Mouse (Mus musculus) liver, embryonic 14.5 days (tissue): ENCODE data around the gene Acsl5. TPM values are rescaled to one million over a fixed set of nuclear protein-coding genes. Genes with fewer than 3 reads are reported as not detected.

Experiments
- ATAC-seq: fragments of 200-750 bp; cut with Nextera tagmentation; 2 replicates; pipeline ENCODE4 v1.8.0; 2017; ENCODE audit warnings: moderate number of reproducible peaks, mild to moderate bottlenecking, moderate library complexity; ENCODE audit not compliant: insufficient read depth
- DNase-seq, 3 experiments: peaks; one replicate each; pipeline ENCODE4 v3.0.0-alpha.2; 2012 to 2013; ENCODE audit warnings: low read depth in 3 of 3, low spot score in 3 of 3
- H3K27ac ChIP-seq: fragments of 300-500 bp; sonication (generic); 2 replicates; pipeline ENCODE4 v1.5.1; 2014; ENCODE audit warnings: moderate library complexity, mild to moderate bottlenecking, control low read depth, inconsistent platforms
- H3K27me3 ChIP-seq: fragments of 300-500 bp; sonication (generic); 2 replicates; pipeline ENCODE4 v1.6.1; 2014; ENCODE audit warnings: mild to moderate bottlenecking, low read length, moderate library complexity; ENCODE audit not compliant: control insufficient read depth, insufficient read depth
- H3K36me3 ChIP-seq: fragments of 300-500 bp; sonication (generic); replicated peaks from 2 replicates; pipeline ENCODE4 v1.6.1; 2014; ENCODE audit warnings: low read depth; ENCODE audit not compliant: control insufficient read depth, insufficient read depth
- H3K4me1 ChIP-seq, 2 experiments: fragments of 200-500 bp in 1 of 2; fragments of 300-500 bp in 1 of 2; sonication (generic) in 1 of 2; replicated peaks; 2 replicates each; pipeline ENCODE4 v1.6.1; 2012 to 2014; ENCODE audit warnings: antibody characterized with exemption in 1 of 2, inconsistent platforms in 1 of 2, low read length in 1 of 2; ENCODE audit not compliant: control insufficient read depth in 2 of 2, insufficient read depth in 2 of 2
- H3K4me2 ChIP-seq: fragments of 300-500 bp; sonication (generic); 2 replicates; pipeline ENCODE4 v1.6.1; 2014; ENCODE audit warnings: low read depth, mild to moderate bottlenecking, control low read depth, moderate library complexity
- H3K4me3 ChIP-seq, 2 experiments: fragments of 200-500 bp in 1 of 2; fragments of 300-500 bp in 1 of 2; sonication (generic) in 1 of 2; 2 replicates each; pipeline ENCODE4 v1.5.1; 2012 to 2014; ENCODE audit warnings: low read depth in 2 of 2, low read length in 2 of 2, mild to moderate bottlenecking in 2 of 2, control low read depth in 1 of 2, inconsistent platforms in 1 of 2, moderate library complexity in 1 of 2; ENCODE audit not compliant: insufficient read depth in 1 of 2
- H3K9ac ChIP-seq: fragments of 300-500 bp; sonication (generic); replicated peaks from 2 replicates; pipeline ENCODE4 v1.6.1; 2014; ENCODE audit warnings: mild to moderate bottlenecking, control low read depth, moderate library complexity
- H3K9me3 ChIP-seq: fragments of 300-500 bp; sonication (generic); 2 replicates; pipeline ENCODE4 v1.6.1; 2016; ENCODE audit warnings: low read length, mixed read lengths; ENCODE audit not compliant: control insufficient read depth
- CTCF ChIP-seq: IDR thresholded peaks from 2 replicates; pipeline ENCODE4 v1.5.1; 2016; ENCODE audit warnings: antibody characterized with exemption, low read depth, control low read depth
- EP300 ChIP-seq: IDR thresholded peaks from 2 replicates; pipeline ENCODE4 v1.6.1; 2016; ENCODE audit warnings: antibody characterized with exemption, low read depth
- WGBS: fragments of 180-500 bp; shearing (Covaris S2); extraction: QIAGEN DNeasy Blood & Tissue Kit; methylation state at CpG from one replicate; pipeline ENCODE4 v1.1.7; 2014; ENCODE audit not compliant: insufficient replicate concordance; 5-methylcytosine and 5-hydroxymethylcytosine counted together
- polyA plus RNA-seq, 2 experiments: library from polyadenylated mRNA; depleted of rRNA in 1 of 2; stranded (reverse) in 1 of 2; unstranded in 1 of 2; fragments of >200 nt; fragmentation: Nextera tagmentation in 1 of 2; extraction: Ambion mirVana in 1 of 2; gene quantifications; 2 replicates each; pipeline versions ENCODE4 v1.2.1 to v1.2.3; 2012 to 2014

Gene Acsl5
- polyA plus RNA-seq, 2 experiments = 50.3 to 117 TPM

- no peak for TF ChIP-seq EP300
- TF ChIP-seq CTCF = no peak
- no peak for ATAC-seq
- 87% methylated on average over 9 of the region's 9 CpGs for WGBS
Observed at GRCm38 (mm10) chr19:55222268-55222667, 29.5 kb upstream of the Acsl5 start.

GRCm38 (mm10) chr19:55226621-55227020, 25.1 kb upstream of the Acsl5 start:
- H3K4me2 ChIP-seq = no peak overlapping the region
- H3K4me3 ChIP-seq = no peak overlapping the region
- H3K9ac ChIP-seq = no peak overlapping the region
- no peaks in the 10 kb centered on the region for H3K36me3 ChIP-seq
- 73% methylated on average over 5 of the region's 5 CpGs for WGBS
- TF ChIP-seq EP300 = no peak
- TF ChIP-seq CTCF = no peak
- H3K27me3 ChIP-seq = no peaks in the 10 kb centered on the region
- ATAC-seq (no peak), DNase-seq (no peak)
- H3K9me3 ChIP-seq = no peaks in the 10 kb centered on the region
- H3K27ac ChIP-seq = no peak overlapping the region
- 0 out of 4 replicates have a peak, but pooled peaks cover 0 to 2% of the 10 kb centered on the region in 2 experiments for H3K4me1 ChIP-seq

More at GRCm38 (mm10) chr19:55222268-55222667, 29.5 kb upstream of the Acsl5 start:
- DNase-seq = no peak
- H3K9me3 ChIP-seq = no peaks in the 10 kb centered on the region
- H3K4me1 ChIP-seq = peaks cover 17 to 27% of the 10 kb centered on the region in 2 experiments
- no peak overlapping the region for H3K27ac ChIP-seq
- no peaks in the 10 kb centered on the region for H3K27me3 ChIP-seq
- no peak overlapping the region for H3K9ac ChIP-seq
- no peak overlapping the region for H3K4me3 ChIP-seq
- H3K36me3 ChIP-seq = no peaks in the 10 kb centered on the region
- H3K4me2 ChIP-seq = no peak overlapping the region

- Histone ChIP-seq H3K4me3 (no peak overlapping the region), H3K36me3 (no peaks in the 10 kb centered on the region), H3K9ac (no peak overlapping the region), H3K27me3 (no peaks in the 10 kb centered on the region), H3K9me3 (no peaks in the 10 kb centered on the region), H3K4me2 (no peak overlapping the region), H3K27ac (no peak overlapping the region), H3K4me1 (0 out of 4 replicates have a peak, but pooled peaks cover 0 to 3% of the 10 kb centered on the region in 2 experiments)
- ATAC-seq (no peak), DNase-seq (no peak)
- WGBS = 58% methylated on average over 7 of the region's 7 CpGs
- TF ChIP-seq EP300 (no peak), CTCF (peak; percentile 52)
Observed at GRCm38 (mm10) chr19:55227135-55227534, 24.6 kb upstream of the Acsl5 start.

GRCm38 (mm10) chr19:55231081-55231480, 20.7 kb upstream of the Acsl5 start:
- H3K9ac ChIP-seq = no peak overlapping the region
- DNase-seq (no peak), ATAC-seq (no peak)
- H3K4me3 ChIP-seq = no peak overlapping the region
- TF ChIP-seq CTCF (no peak), EP300 (no peak)
- H3K4me1 ChIP-seq = peaks cover 0 to 15% of the 10 kb centered on the region in 2 experiments; a peak in 3 of 4 replicates
- H3K27ac ChIP-seq = no peak overlapping the region
- H3K9me3 ChIP-seq = no peaks in the 10 kb centered on the region
- WGBS = 67% methylated on average over 10 of the region's 10 CpGs
- H3K27me3 ChIP-seq = no peaks in the 10 kb centered on the region
- H3K4me2 ChIP-seq = no peak overlapping the region
- H3K36me3 ChIP-seq = no peaks in the 10 kb centered on the region

- TF ChIP-seq CTCF = no peak
- TF ChIP-seq EP300 = no peak
- DNase-seq (no peak), ATAC-seq (peak; percentile 49)
- H3K4me1 ChIP-seq = peaks cover 0 to 17% of the 10 kb centered on the region in 2 experiments; a peak in 3 of 4 replicates
- no peak overlapping the region for H3K4me2 ChIP-seq
- no peak overlapping the region for H3K9ac ChIP-seq
- H3K27ac ChIP-seq = no peak overlapping the region
- H3K27me3 ChIP-seq = no peaks in the 10 kb centered on the region
- no peak overlapping the region for H3K4me3 ChIP-seq
- no peaks in the 10 kb centered on the region for H3K9me3 ChIP-seq
- 57% methylated on average over 8 of the region's 8 CpGs for WGBS
- H3K36me3 ChIP-seq = no peaks in the 10 kb centered on the region
Observed at GRCm38 (mm10) chr19:55232136-55232535, 19.6 kb upstream of the Acsl5 start.
